Mouse (Mus musculus) common myeloid progenitor, adult 5-6 weeks (primary cell): Measurements from ENCODE around the gene Ucn. TPM values are rescaled to one million over a fixed set of nuclear protein-coding genes. Genes with fewer than 3 reads are reported as not detected.
A peak's percentile ranks its signal among the peaks of the same experiment; 100 is the strongest.

Experiments used
- ATAC-seq: replicated peaks from 2 replicates; pipeline ENCODE4 v1.8.0; 2016; ENCODE audit warnings: low read depth, mild to moderate bottlenecking, moderate TSS enrichment, inconsistent platforms; ENCODE audit not compliant: poor library complexity, severe bottlenecking
- total RNA-seq: library from RNA; stranded (forward); fragments of 200-1000, 187-1606 nt; gene quantifications from 2 replicates; pipeline ENCODE4 v1.2.3, GENCODE M21; 2017

Gene Ucn
- total RNA-seq, 1 experiment from 2014 or later: not detected

DNA sequence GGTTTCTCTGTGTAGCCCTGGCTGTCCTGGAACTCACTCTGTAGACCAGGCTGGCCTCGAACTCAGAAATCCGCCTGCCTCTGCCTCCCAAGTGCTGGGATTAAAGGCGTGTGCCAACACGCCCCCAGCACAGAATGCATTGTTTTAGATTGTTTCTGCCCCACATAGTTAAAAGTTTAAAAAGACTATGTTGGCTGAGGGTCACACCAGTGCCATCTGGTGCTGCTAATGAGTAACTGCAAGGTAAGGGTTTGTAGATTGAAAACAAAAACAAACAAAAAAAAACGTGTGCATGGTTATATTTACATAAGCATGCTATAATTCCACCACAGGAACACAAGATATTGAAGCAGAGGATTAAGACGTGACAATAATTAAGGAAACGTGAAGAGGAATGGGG, 27.8 kb downstream of the Ucn start:
- ATAC-seq: 0 out of 2 replicates have a peak, but pooled peaks have one; percentile 50

DNA sequence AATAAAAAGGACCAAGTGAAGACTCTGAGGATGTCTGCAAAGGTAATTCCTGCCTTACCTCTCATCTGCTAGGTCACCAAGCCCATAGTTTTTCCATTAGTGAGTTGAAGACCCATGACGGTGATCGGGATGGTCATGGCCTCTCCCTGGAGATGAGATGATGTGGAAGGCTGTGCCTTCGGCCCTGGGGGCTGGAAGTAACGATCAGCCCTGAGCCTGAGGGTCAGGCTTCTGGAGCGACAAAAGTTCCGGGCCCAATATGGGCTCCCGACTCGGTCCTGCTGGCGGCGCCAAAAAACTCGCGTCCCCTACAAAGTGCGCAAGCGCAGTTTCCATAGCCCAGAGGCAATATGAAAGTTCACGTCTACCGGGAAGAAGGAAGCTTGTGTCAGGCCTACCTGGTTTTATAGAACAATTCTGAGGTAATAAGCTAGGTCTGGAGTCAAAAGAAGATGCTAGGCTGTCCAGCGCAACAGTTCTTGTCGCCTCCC, 30.6 kb downstream of the Ucn start, which contains the start of gene Slc30a3:
Slc30a3 (minus strand) TSS at position 238 of the 491 bp plus-strand sequence.
- ATAC-seq: no peak

DNA sequence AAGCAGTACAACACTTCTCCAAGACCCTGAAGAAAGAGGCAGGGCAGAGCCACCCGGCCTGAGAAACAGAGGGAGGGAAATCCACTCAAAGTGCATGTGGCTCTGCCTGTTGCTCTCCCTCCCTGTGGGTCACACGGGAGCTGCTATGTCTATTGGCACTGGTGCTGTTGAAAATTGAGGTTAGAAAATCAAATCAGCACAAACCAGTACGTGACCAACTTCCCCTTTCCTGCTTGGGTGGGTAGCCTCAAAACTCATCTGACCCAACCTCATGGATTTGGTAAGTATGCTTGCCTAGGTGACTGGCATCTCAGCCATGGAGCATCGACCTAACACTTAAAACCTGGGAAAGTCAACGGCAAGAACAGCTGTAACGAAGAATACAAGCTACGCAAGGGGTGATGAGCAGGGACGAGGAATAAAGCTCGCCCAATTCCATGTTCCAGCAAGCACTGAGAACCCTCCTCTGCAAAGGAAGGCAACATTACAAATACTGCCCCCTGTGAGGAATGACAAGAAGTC, 32.8 kb downstream of the Ucn start, which contains the start of gene Dnajc5g:
Dnajc5g (plus strand) TSS at position 472 of the 522 bp plus-strand sequence.
- peak; percentile 73 for ATAC-seq

DNA sequence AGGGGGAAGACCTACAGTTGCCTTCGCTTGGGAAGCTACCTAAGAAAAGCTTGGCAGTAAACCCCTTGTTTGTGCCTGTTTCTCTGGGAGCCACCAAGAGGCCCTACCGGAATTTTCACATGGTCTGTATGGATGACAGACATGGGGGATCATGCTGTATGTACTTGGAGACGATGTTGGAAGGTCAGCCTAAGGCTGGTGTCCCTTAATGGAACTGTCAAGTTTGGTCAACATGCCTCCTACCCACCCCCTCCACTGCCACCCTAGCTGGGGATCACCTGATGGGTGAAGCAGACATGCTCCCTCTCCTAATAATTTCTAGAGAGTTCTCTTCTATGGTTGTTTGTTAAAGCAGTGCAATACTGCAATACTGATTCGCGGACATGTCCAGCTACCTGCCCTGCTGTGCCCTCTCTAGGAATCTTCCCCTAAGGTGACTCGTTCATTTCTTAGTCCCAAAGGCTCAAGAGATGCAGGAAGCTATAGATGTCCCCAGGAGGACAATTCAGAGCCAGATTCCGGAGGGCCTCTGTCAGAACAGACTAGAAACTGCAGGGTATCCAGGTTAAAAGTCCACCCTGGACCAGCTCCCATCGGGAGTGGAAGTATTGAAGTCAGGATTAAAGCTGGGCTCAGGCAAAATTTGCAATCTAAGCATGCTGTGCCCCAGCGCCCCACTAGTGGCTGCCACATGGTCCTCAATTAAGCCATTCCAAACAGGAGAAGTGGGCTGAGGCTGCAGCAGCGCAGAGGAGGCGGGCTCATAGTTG, 42.7 kb downstream of the Ucn start:
- ATAC-seq: no peak

DNA sequence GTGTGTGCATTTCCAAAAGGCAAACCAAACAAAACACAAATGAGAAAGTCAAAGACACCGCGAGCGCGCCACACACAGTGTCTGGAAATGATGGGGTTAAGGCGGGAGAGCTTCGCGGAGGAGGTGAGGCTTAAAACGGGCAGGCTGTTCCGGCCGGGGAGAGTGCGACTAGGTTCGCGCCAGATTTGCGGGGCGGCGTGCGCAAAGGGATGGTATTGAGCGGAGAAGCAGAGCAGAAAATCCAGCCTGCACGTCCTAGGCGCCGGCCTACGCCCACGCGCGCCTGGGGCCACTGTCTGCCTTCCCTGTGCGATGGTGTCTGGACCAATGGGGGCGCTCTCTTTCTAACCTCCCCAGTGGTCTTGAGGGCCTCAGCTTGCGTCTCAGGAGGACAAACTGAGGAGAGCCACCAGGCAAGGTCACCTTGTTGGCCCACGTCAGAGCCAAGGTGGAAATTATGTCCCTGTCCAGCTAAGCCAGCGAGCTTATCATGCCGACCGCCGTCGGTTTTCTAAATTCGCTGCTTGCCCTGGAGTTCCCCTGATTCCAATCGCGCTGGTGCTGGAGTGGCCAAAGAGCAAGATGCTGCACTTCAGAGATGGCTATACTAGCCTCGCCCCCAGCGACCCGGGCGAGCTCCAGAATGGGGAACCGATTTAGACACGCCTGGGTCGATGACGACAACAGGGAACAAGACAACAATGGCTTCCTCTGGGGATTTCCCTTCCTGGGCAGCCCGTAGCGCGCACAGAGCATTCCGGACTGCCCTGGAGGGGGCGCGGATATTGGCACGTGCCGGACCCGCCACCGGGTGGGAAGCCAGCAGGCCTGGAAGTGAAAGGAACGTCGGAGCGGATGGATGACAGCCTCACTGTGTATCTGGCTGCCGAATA, 43.6 kb downstream of the Ucn start:
- ATAC-seq: peak; percentile 94

DNA sequence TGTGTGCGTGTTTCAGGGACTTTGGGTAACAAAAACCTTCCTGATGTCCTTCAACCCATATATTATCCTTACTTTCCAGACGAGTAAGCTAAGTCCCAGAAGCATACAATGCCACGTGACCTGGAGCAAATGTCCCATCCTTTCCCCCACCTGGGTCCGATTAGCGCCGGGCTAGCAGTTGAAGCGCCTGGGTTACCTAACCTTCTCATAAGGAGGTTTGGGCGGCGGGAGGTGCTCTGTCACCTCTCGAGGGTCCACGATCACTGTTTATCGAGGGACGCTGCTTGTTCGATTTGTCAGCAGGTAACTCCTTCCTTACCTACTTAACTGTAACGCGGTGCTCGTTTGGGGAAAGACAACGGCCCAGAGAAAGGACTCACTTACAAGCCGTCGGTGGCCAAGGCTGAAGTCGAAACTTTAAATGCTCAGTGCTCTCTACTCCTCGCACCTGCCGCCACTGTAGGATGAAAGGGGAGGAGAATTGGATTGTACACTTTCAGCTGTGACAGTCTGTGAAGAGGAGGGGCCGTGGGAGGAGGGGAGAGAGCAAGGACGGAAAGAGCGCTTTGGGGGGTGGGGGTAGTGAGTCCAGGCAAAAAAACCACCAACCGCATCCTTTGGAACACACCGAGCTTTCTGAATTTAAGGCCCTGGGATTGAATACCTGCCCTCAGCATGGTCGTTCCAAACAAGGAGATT, 44.4 kb downstream of the Ucn start:
- ATAC-seq: no peak

DNA sequence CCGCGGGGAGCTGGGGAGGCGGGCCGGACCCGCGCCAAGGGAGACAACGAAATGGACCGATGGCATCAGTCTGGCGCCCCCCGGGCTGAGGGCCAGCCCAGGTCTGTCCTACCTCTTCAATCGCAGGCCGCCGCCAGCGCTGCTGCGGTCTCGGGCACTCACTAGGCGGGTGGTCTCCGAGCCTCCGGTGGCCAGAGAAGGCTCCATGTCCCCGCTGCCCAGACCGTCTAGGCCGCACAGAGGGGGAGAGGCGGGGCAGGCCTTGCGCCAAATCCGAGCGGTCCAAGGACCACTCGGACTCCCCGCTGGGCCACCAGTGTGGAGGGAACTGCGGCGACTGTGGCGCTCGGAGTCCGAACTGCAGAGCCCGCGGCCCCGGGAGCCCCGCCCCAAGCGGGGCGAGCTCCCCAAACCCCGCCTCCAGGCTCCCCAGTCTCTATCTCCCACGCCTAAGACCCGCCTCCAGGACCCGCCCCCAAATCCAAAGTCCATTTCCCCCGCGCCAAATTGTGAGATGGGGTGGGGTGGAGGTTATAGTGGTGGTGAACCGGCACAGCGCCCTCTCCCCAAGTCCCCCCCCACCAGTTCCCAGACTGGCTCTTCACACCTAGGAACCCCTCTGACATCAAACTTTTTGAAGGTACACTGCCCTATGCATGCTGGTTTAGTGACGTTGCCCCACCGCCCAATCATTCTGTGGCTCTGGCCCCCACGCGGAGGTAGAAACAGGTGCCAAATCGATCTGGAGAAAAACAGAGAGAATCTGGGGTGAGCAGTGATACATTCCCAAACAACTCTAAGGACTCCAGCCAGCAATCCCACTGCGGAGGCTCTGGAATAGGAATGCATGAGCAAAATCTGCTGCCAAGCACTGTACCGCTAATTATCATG, 45.2 kb downstream of the Ucn start:
- ATAC-seq: no peak

DNA sequence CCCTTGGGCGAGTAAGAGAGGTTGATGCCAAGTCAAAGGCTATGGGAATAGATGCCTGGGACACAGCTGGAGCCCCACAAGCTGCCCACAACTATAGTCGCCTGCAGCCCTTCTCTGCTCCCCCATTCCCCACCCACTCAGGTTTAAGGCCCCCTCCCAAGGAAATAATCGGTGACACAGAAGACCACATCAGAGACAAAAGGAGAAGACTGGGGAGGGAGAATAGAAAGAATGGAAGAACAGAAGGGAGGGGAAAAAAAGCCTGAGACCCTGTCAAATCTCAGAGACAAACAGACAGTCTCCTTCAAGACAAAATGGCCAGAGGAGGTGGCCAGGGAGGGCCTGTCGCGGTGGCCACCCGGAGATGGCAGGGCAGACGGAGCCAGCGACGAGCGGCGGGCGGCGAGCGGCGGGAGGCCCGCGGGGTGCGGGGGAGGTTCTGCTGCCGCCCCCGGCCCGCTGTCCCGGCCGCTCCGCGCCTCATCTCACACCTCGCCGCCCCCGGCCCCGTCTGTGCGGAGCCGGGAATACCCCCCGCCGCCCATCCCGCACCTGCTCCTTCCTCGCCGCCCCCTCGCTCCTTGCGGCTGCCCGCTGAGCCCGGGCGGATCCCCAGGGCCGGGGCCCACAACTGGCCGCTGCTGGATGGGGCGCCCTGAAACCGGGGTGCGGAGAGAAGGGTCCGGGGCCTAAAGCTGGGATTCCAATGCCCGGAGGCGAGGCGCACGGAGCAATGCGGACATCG, 46.2 kb downstream of the Ucn start:
- no peak for ATAC-seq

Other genes starting within 250 kb of the Ucn start
- 227 and 230 TPM in 2 replicates for gene Ost4, start 231.0 kb downstream of the Ucn start, total RNA-seq
- 58.2 and 87.3 TPM in 2 replicates for gene Emilin1, start 225.4 kb downstream of the Ucn start, total RNA-seq
- gene Khk, start 217.4 kb downstream of the Ucn start, total RNA-seq: 85.4 and 99.2 TPM in 2 replicates
- not detected in 2 replicates for gene Cgref1, start 193.2 kb downstream of the Ucn start, total RNA-seq
- gene Preb, start 178.5 kb downstream of the Ucn start, total RNA-seq: 23.0 and 48.0 TPM in 2 replicates
- not detected in 2 replicates for gene Tcf23, start 170.2 kb downstream of the Ucn start, total RNA-seq
- gene Atraid, start 90.5 kb downstream of the Ucn start, total RNA-seq: 49.7 and 66.4 TPM in 2 replicates
- 4.5 and 5.3 TPM in 2 replicates for gene Slc5a6, start 89.9 kb downstream of the Ucn start, total RNA-seq
- 56.5 and 59.6 TPM in 2 replicates for gene Cad, start 84.0 kb downstream of the Ucn start, total RNA-seq
- gene Dnajc5g, start 32.5 kb downstream of the Ucn start, total RNA-seq: not detected in 2 replicates
- not detected in 2 replicates for gene Slc30a3, start 30.6 kb downstream of the Ucn start, total RNA-seq
- not detected in 2 replicates for gene Trim54, start 22.1 kb downstream of the Ucn start, total RNA-seq
- gene Mpv17, start 15.4 kb upstream of the Ucn start, total RNA-seq: 22.0 TPM in 2 replicates
- gene Gm29609, start 41.1 kb upstream of the Ucn start, total RNA-seq: 2.5 TPM in 1 of 2 replicates, not detected in the other
- gene Gtf3c2, start 41.3 kb upstream of the Ucn start, total RNA-seq: 55.5 and 83.8 TPM in 2 replicates
- gene Snx17, start 54.4 kb upstream of the Ucn start, total RNA-seq: 38.3 and 46.8 TPM in 2 replicates
- 32.4 and 39.6 TPM in 2 replicates for gene Eif2b4, start 54.6 kb upstream of the Ucn start, total RNA-seq
- 5.8 and 6.5 TPM in 2 replicates for gene Zfp513, start 63.5 kb upstream of the Ucn start, total RNA-seq
- gene Ppm1g, start 81.9 kb upstream of the Ucn start, total RNA-seq: 208 and 271 TPM in 2 replicates
- gene Nrbp1, start 102.0 kb upstream of the Ucn start, total RNA-seq: 84.4 and 94.5 TPM in 2 replicates
- not detected in 2 replicates for gene Gm9970, start 102.4 kb upstream of the Ucn start, total RNA-seq
- gene Krtcap3, start 112.9 kb upstream of the Ucn start, total RNA-seq: 0.78 and 4.4 TPM in 2 replicates
- gene Ift172, start 152.3 kb upstream of the Ucn start, total RNA-seq: 32.7 and 48.5 TPM in 2 replicates
- gene Fndc4, start 157.3 kb upstream of the Ucn start, total RNA-seq: 1.5 TPM in 1 of 2 replicates, not detected in the other
- not detected in 2 replicates for gene Gckr, start 158.6 kb upstream of the Ucn start, total RNA-seq